Mouse (Mus musculus) kidney, embryonic 14.5 days (tissue): ENCODE data around the gene Ypel2. TPM values are rescaled to one million over a fixed set of nuclear protein-coding genes. Genes with fewer than 3 reads are reported as not detected.
"Not testable (repeated sequence)": the region's sequence is repeated elsewhere in the genome, so short reads cannot be mapped to it uniquely, and the experiment has no call there.

ENCODE experiments used
- ATAC-seq: fragments of 200-750 bp; cut with Nextera tagmentation; 2 replicates; pipeline ENCODE4 v1.8.0; 2017; ENCODE audit warnings: moderate number of reproducible peaks, mild to moderate bottlenecking, moderate TSS enrichment, moderate library complexity; ENCODE audit not compliant: low FRiP score, low TSS enrichment
- H3K27ac ChIP-seq: fragments of 300-500 bp; sonication (generic); 2 replicates; pipeline ENCODE4 v1.5.1; 2014; ENCODE audit warnings: low read depth, mild to moderate bottlenecking, low read length, moderate library complexity, mixed read lengths
- H3K27me3 ChIP-seq: fragments of 300-500 bp; sonication (generic); 2 replicates; pipeline ENCODE4 v1.6.1; 2014; ENCODE audit warnings: mild to moderate bottlenecking, low read length; ENCODE audit not compliant: control insufficient read depth, insufficient read depth
- H3K36me3 ChIP-seq: fragments of 300-500 bp; sonication (generic); 2 replicates; pipeline ENCODE4 v1.6.1; 2014; ENCODE audit warnings: low read length, mixed read lengths; ENCODE audit not compliant: control insufficient read depth, insufficient read depth
- H3K4me1 ChIP-seq: fragments of 300-500 bp; sonication (generic); 2 replicates; pipeline ENCODE4 v1.6.1; 2014; ENCODE audit warnings: low read length, mixed read lengths; ENCODE audit not compliant: control insufficient read depth, insufficient read depth
- H3K4me2 ChIP-seq: fragments of 300-500 bp; sonication (generic); replicated peaks from 2 replicates; pipeline ENCODE4 v1.6.1; 2014; ENCODE audit warnings: low read depth, mild to moderate bottlenecking, low read length
- H3K4me3 ChIP-seq: fragments of 300-500 bp; sonication (generic); 2 replicates; pipeline ENCODE4 v1.5.1; 2014; ENCODE audit warnings: mild to moderate bottlenecking, low read length
- H3K9ac ChIP-seq: fragments of 300-500 bp; sonication (generic); 2 replicates; pipeline ENCODE4 v1.6.1; 2014; ENCODE audit warnings: low read depth, mild to moderate bottlenecking, low read length, moderate library complexity
- H3K9me3 ChIP-seq: fragments of 300-500 bp; sonication (generic); 2 replicates; pipeline ENCODE4 v1.6.1; 2016; ENCODE audit warnings: low read length; ENCODE audit not compliant: control insufficient read depth
- WGBS: fragments of 180-500 bp; shearing (Covaris S2); extraction: QIAGEN DNeasy Blood & Tissue Kit; methylation state at CpG from one replicate; pipeline ENCODE4 v1.1.7; 2014; 5-methylcytosine and 5-hydroxymethylcytosine counted together
- polyA plus RNA-seq: library from polyadenylated mRNA; unstranded; fragments of >200 nt; fragmentation: Nextera tagmentation; extraction: Ambion mirVana; gene quantifications from 2 replicates; pipeline ENCODE4 v1.2.1, GENCODE M21; 2014

Ypel2 gene
- polyA plus RNA-seq: 7.9 and 9.1 TPM in 2 replicates

DNA sequence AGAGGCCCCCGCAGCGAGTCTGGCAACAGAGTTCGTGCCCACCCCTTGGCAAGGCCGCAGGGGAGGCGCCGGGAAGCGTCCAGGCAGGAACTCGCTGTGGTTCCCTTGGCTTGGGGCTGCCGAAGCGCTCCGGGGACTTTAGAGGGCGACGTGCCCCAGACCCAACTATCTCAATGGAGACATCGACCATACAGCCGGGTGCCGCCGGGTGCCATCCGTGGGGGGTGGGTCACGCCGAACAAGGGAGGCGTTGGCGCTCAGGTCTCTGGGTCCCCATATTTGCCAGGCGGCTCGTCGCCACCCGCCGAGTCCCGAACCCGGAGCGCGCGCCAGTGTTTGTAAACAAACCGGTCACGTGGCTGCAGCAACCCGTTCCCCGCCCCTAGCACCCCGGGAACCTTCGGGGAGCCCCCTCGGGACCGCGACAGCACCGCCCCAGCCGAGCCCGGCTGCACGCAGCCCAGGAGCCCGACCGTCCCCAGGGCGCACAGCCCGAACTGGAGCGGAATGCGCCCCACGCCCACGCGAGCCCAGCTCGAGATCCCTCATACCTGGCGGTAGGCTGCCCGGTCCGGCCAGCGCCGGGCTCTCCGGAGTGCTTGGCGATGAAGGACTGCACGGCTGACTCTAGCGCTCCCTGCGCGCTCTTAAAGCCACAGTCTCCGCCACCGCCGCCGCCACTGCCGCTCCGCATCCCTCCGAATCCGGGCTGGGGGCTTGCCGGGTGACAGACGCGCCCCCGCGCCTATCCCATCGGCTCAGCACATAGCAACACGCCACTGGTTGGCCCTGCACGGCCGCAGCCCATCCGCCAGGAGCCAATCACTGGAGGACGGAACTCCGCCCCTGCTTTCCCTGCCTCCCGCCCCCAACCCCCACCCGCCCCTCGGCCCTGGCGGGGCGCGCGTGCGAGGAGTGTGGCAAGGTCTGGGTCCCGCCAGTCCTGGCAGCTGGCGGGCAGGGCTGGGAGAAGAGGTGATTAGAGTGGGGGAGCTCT lies at the start of gene Ypel2:
Gene Ypel2 (minus strand): TSS at position 667 of the 997 bp plus-strand sequence.
- H3K4me1 ChIP-seq: peaks cover 30% of the 10 kb centered on the region
- WGBS: under 1% methylated on average over 88 of the region's 96 CpGs
- H3K27ac ChIP-seq: peak within 1 kb of the TSS; percentile 85
- 0 out of 2 replicates have a peak, but pooled peaks cover 2% of the 10 kb centered on the region for H3K36me3 ChIP-seq
- peak within 1 kb of the TSS; percentile 63 for H3K4me2 ChIP-seq
- no peaks in the 10 kb centered on the region for H3K27me3 ChIP-seq
- peak within 1 kb of the TSS; percentile 83 for H3K9ac ChIP-seq
- H3K9me3 ChIP-seq: no peaks in the 10 kb centered on the region
- ATAC-seq: peak; percentile 99
- H3K4me3 ChIP-seq: peak within 1 kb of the TSS; percentile 94

DNA sequence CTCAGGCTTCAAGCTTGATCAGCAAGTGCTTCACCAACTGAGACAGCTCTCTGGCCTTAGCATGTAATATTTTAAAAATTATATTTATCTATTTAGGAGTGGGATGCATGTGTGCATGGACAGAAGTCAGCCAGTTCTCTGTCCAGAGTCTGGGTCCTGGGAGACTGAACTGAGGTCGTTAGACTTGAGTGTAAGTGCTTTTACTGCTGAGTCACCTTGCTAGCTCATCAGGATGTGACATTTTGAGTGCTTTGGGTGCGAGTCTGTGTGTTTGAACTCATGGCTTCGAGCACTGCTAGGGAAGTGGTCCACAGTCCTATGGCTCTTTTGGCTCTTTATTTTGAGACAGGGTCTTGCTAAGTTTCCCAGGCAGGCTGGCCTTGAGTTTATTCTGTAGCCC lies 49.5 kb upstream of the Ypel2 start:
- no peaks in the 10 kb centered on the region for H3K9me3 ChIP-seq
- no peaks in the 10 kb centered on the region; the same call in 1 of the 2 replicates for H3K36me3 ChIP-seq
- H3K4me2 ChIP-seq: no peak overlapping the region
- no peaks in the 10 kb centered on the region for H3K4me1 ChIP-seq
- no peak for ATAC-seq
- no peak overlapping the region for H3K27ac ChIP-seq
- H3K9ac ChIP-seq: no peak overlapping the region
- no peak overlapping the region for H3K4me3 ChIP-seq
- WGBS: 82% methylated on average over 3 of the region's 3 CpGs
- no peaks in the 10 kb centered on the region for H3K27me3 ChIP-seq

DNA sequence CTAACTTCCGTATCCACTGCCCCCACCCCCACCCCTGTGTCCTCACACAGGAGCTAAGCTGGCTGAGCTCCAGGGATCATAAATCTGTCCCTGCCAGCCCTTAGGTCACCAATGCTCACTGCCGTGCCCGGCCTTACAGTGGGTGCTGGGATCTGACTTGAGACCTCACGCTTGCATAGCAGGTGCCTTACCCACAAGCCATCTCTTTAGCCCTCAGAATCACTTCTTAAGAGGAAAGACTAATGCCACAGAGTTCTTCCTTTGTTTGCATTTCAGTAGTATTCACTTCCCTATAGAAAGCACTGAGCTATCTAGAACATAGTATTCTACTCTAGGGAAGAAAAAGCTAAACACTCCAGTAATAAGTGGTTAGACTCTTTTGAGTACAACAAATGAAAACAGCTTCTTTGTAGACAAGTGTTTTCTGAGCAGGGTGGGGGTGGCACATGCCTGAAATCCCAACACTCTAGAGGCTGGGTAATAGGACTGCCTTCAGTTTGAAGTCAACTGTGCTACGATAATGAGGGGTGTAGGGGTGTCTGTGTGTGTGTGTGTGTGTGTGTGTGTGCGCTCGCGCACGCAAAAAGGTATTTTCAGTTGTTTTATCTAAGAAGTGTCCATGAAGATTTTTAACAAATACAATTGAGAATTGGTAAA lies 45.9 kb upstream of the Ypel2 start:
- Histone ChIP-seq H3K9ac (no peak overlapping the region), H3K4me1 (no peaks in the 10 kb centered on the region), H3K4me2 (no peak overlapping the region), H3K4me3 (no peak overlapping the region), H3K27ac (no peak overlapping the region), H3K36me3 (peaks cover 3% of the 10 kb centered on the region; the same call in 1 of the 2 replicates), H3K27me3 (no peaks in the 10 kb centered on the region), H3K9me3 (no peaks in the 10 kb centered on the region)
- 65% methylated on average over 9 of the region's 9 CpGs for WGBS
- ATAC-seq: no peak

DNA sequence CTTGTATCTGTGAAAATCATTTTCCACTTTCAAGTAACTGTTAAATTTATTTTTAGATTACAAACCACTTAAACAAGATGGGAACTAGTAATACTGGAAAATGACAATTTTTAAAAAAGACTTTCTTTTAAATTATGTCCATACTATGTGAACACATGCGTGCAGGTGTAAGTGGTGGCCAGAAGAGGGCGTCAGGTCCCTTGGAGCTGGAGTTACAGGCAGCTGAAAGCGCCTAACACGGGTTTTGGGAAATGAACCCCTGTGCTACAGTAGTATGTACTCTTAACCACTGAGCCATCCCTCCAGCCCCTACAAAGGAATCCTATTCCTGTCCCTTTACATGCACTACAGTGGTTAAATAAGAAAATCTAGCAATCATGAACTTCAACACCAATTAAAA lies 42.7 kb upstream of the Ypel2 start:
- H3K36me3 ChIP-seq: peaks cover 3% of the 10 kb centered on the region; the same call in 1 of the 2 replicates
- no peak for ATAC-seq
- H3K4me3 ChIP-seq: no peak overlapping the region
- H3K4me2 ChIP-seq: no peak overlapping the region
- H3K27ac ChIP-seq: no peak overlapping the region
- H3K9me3 ChIP-seq: no peaks in the 10 kb centered on the region
- H3K27me3 ChIP-seq: no peaks in the 10 kb centered on the region
- no peak overlapping the region for H3K9ac ChIP-seq
- WGBS: 66% methylated on average over 4 of the region's 4 CpGs
- H3K4me1 ChIP-seq: no peaks in the 10 kb centered on the region

- H3K9ac ChIP-seq: no peak overlapping the region
- WGBS: 89% methylated on average over 3 of the region's 3 CpGs
- H3K27me3 ChIP-seq: no peaks in the 10 kb centered on the region
Observed at GRCm38 (mm10) chr11:87028212-87028611, 34.7 kb upstream of the Ypel2 start.

GRCm38 (mm10) chr11:87026096-87026875 lies 32.8 kb upstream of the Ypel2 start:
- Histone ChIP-seq H3K27me3 (no peaks in the 10 kb centered on the region), H3K4me2 (no peak overlapping the region), H3K4me1 (no peaks in the 10 kb centered on the region), H3K4me3 (no peak overlapping the region), H3K9me3 (no peaks in the 10 kb centered on the region), H3K27ac (no peak overlapping the region), H3K36me3 (no peaks in the 10 kb centered on the region), H3K9ac (no peak overlapping the region)
- 73% methylated on average over 9 of the region's 9 CpGs for WGBS
- ATAC-seq: no peak

More at GRCm38 (mm10) chr11:87028212-87028611, 34.7 kb upstream of the Ypel2 start:
- Histone ChIP-seq H3K27ac (no peak overlapping the region), H3K4me2 (no peak overlapping the region), H3K36me3 (no peaks in the 10 kb centered on the region; the same call in 1 of the 2 replicates), H3K9me3 (no peaks in the 10 kb centered on the region), H3K4me1 (no peaks in the 10 kb centered on the region), H3K4me3 (no peak overlapping the region)
- no peak for ATAC-seq

GRCm38 (mm10) chr11:87025351-87025750 lies 31.8 kb upstream of the Ypel2 start:
- Histone ChIP-seq H3K9me3 (no peaks in the 10 kb centered on the region), H3K36me3 (no peaks in the 10 kb centered on the region), H3K9ac (no peak overlapping the region), H3K27ac (no peak overlapping the region), H3K27me3 (no peaks in the 10 kb centered on the region), H3K4me3 (no peak overlapping the region), H3K4me2 (no peak overlapping the region), H3K4me1 (no peaks in the 10 kb centered on the region)
- no peak for ATAC-seq
- WGBS: 72% methylated on average over 3 of the region's 3 CpGs

- not testable (repeated sequence) for H3K36me3 ChIP-seq, H3K4me2 ChIP-seq, H3K27ac ChIP-seq, H3K4me3 ChIP-seq, H3K27me3 ChIP-seq, ATAC-seq, H3K9me3 ChIP-seq, H3K4me1 ChIP-seq, H3K9ac ChIP-seq
- 65% methylated on average over 8 of the region's 8 CpGs for WGBS
Observed at GRCm38 (mm10) chr11:87023240-87023639, 29.7 kb upstream of the Ypel2 start.
